Mouse (Mus musculus): ENCODE data around the gene Kcnf1.

Gene Kcnf1

DNA sequence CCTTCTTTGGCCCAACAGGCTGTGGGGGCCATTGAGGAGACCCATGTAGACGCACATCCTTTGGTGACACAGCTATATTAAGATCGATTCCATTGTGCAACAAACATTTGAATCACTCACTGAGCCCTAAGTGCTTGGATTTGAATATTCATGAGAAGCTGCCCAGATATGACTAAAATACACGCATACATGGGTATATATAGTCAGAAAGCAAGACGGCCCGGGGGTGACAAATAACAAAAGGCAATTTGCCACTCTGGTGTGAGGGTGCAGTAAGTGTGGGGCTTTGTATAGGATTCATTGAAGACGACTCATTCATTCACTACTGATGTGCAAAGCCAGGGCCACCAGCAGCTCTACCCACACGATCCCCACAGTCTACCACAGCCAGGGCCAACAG is 17.1 kb downstream of the Kcnf1 start:
- no peak for DNase-seq (ENCODE audit: low spot score in 2 of 2)

DNA sequence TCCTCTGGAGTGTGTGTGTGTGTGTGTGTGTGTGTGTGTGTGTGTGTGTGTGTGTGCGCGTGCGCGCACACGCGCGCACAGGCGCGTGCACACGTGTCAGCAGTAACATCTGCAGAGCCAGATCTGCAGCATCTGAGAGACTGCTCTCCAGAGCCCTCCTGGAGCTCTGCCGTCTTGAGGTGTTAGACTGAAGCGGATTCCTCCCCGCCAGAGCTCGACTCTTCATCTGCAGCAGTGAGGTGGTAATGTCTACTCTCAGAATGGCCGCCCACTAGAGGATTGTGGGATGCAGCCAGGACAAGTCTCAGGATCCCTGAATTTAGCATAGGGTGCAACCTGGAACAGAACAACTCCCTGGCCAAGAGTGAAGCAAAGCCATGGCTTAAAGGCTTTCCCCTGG is 19.1 kb downstream of the Kcnf1 start:
- DNase-seq (ENCODE audit: low spot score in 2 of 2): no peak

DNA sequence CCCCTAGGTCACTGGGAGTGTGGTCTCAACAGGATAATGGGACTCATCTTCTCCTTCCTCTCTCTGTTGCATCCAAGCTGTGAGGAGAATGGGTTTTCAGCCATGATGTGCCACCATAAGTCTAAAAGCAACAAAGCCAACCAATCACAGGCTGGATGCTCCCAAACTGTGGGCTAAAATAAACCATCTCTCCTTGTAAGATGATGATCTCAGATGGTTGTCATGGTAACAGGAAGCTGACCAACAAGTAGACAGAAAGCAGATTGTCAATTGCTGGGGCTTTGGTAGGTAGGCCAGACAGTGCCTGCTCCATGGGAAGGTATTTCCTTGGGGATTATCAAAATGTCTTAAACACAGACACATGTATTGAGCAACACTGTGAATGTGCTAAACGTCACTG is 20.9 kb downstream of the Kcnf1 start:
- DNase-seq (ENCODE audit: low spot score in 2 of 2): no peak

DNA sequence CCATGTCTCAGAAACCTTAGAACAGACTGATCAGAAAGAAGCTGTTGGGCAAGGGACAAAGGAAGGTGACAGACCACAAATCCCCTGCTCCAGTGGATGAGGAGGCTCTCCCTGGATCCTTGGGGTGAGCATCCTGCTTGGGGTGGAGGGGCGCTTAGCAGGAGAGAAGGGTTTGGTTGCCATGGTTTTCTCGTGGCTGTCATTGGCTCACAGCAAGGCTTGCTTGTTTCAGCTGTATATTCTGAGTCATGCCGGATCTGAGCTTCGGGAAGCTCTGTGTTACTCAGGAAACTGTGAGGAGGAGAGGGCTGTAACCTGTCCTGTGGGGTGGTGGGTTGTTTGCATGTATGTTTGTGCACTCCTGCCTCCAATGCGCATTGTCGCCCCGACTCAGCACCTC is 23.8 kb downstream of the Kcnf1 start:
- no peak for DNase-seq (ENCODE audit: low spot score in 2 of 2)

DNA sequence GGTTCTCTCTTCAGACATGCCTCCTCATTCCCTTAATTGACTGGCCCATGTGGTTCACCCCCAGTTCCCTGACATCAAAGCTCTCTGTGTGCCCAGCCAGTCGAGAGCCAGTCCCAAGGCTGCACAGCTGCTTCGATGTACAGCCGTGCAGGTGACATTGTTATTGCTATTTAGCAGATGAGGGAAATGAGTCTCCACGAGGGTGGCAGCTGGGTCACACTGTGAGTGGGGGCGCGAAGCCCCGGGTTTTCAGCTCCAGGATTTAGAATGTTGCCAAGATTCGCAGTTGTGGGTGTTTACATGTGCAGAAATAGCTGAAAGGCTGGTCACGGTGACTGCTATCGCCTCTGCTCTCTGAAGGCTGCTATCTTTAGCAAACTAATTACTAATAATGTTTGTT is 27.8 kb downstream of the Kcnf1 start:
- DNase-seq (ENCODE audit: low spot score in 2 of 2): no peak

DNA sequence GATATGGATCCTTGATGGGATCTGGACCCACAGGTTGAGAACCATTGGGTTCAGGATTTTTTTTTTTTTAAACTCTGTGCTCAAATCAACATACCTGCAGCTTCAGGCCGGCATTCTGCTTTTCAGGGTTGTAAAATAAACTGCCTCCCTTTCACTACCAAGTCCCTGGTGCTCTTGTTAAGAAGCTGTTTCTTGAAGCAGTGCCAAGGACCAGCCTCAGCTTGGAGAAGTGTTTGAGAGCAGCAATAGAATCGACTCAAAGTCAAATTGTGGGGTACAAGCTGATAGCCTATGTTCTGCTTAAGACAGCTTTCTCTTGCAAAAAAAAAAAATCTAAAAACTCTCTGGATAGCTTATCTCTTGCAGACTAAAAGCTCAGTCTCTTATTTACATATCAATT is 34.9 kb downstream of the Kcnf1 start:
- DNase-seq (ENCODE audit: low spot score in 2 of 2): no peak

DNA sequence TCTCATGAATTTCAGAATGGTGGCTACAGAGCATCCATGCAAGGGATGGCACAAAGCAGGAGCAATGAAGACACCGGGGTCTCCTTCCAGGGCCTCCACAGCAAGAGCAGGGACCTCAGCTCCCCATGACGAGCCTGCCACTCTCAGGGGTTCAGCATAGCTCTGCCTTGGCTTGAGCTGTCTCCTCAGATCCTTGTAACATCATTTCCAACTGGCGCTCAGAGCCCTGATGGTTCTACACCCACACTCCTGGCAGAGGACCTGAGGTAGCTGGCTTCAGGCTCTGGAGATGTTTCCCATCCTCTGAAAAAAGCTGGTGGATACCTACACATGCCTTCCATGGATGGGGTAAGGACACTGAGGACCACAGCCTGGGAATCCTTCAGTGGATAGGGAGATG is 36.3 kb downstream of the Kcnf1 start:
- no peak for DNase-seq (ENCODE audit: low spot score in 2 of 2)

DNA sequence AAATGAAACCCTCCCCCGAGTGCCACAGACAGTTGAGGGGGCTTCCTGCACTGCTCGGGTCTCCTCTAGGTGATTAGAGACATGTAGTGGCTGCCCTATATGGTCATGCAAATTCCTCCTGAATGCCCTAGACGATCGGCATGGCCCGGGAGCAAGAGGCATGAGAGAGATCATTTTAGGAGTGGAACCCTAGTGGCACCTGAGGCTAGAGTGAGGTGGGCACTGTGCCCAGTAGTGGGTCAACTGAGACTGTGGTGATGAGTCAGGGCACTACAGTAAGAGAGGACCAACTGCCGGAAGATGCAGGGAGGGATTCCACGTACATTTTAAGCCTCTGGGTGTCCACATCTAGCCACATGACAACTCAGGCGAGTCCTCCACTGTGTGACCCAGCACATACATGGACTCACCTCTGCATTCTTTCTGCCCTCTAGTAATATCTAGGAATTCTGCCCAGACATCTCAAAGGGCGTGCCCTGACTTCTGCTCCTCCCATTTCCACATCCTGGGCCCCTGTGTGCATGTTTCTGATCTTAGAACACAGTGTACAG is 42.1 kb downstream of the Kcnf1 start:
- DNase-seq (ENCODE audit: low spot score in 2 of 2): no peak

DNA sequence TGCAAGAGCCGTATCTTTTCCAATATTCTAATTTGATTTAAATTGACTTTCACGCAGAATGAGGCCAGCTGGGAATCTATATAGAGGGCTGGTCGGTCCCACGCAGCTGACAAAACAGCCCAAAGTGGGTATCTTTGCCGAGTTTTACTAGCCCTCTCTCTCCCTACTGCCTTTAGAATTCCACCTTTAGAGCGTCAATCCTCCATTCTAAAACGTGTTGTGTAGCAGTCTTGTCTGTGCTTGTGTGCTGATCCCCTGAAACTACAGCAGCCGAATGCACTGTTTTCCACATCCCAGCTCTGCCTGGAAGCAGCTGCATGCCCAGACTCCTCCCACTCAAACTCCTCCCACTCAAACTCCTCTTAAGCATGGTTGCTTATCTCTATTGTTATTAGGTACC is 44.4 kb downstream of the Kcnf1 start:
- no peak for DNase-seq (ENCODE audit: low spot score in 2 of 2)

DNA sequence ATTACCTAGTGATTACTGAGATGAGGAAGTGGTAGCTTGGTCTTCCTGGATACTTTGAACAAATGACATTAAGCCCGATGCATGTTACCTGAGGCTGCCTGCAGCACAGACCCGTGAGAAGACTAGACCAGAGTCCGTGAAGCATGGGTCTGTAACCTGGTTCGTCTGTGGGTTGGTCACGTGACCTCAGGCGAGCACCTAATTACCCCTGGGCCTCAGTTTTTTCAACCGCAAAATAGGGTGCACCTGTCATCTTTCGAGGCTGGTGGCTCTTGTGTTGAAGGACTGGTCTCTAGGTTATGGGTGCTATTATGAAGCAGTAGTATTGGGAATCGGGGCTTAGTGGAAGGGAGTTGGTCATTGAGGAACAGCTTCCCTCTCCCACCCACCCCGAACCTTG is 45.1 kb downstream of the Kcnf1 start:
- DNase-seq (ENCODE audit: low spot score in 2 of 2): no peak

DNA sequence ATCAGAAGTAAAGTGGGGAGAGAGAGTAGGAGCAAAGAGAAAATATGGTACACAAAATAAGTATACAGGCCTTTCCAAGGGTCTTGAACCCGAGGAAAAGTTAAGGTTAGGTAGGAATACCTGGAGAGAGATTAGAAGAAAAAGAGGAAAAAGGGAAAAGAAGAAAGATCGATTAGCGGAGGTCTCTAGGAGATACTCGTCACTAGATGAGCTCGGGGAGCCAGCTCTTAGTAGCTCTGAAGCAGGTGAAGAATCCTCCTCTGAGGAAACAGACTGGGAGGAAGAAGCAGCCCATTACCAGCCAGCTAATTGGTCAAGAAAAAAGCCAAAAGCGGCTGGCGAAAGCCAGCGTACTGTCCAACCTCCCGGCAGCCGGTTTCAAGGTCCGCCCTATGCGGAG is 53.8 kb downstream of the Kcnf1 start:
- DNase-seq (ENCODE audit: low spot score in 2 of 2): peak; percentile 35 to 37
